Mouse (Mus musculus) layer of hippocampus, postnatal 36 days (tissue): Measurements from ENCODE around the gene Xrcc3. TPM values are rescaled to one million over a fixed set of nuclear protein-coding genes. Genes with fewer than 3 reads are reported as not detected.

Source experiments
- total RNA-seq, 2 experiments: library from RNA; stranded (reverse); gene quantifications; 2 replicates each; pipeline ENCODE4 v1.2.3; 2021

The Xrcc3 gene
- total RNA-seq, 2 experiments from 2014 or later = 3.4 to 4.5 TPM

Other genes with a start within 250 kb of the Xrcc3 start
- 100 to 1,000 TPM; 106 to 122 TPM for gene Mark3, start 239.3 kb downstream of the Xrcc3 start, total RNA-seq
- gene Ckb, start 141.5 kb downstream of the Xrcc3 start, total RNA-seq = 1,000 to 10,000 TPM; 1,201 to 1,207 TPM
- gene Trmt61a, start 135.8 kb downstream of the Xrcc3 start, total RNA-seq = 10 to 100 TPM; 16.1 to 17.4 TPM
- gene Bag5, start 100.6 kb downstream of the Xrcc3 start, total RNA-seq = 10 to 100 TPM; 50.1 to 51.3 TPM
- gene Apopt1, start 100.6 kb downstream of the Xrcc3 start, total RNA-seq = 10 to 100 TPM; 35.7 to 37.9 TPM
- 100 to 1,000 TPM; 672 to 713 TPM for gene Klc1, start 55.0 kb downstream of the Xrcc3 start, total RNA-seq
- gene Zfyve21, start 297 bp upstream of the Xrcc3 start, total RNA-seq = 10 to 100 TPM; 20.8 to 25.4 TPM
- 100 to 1,000 TPM in 1 of 2 experiments, 10 to 100 TPM in 1; 92.0 to 104 TPM for gene Ppp1r13b, start 94.2 kb upstream of the Xrcc3 start, total RNA-seq
- 100 to 1,000 TPM; 357 to 419 TPM for gene Atp5mpl, start 153.1 kb upstream of the Xrcc3 start, total RNA-seq
- gene Tdrd9, start 157.7 kb upstream of the Xrcc3 start, total RNA-seq = under 1 TPM; 0.30 to 0.33 TPM
- gene Rd3l, start 167.4 kb upstream of the Xrcc3 start, total RNA-seq = not detected